Mouse (Mus musculus): Measurements from ENCODE around the gene Lrrc4b. TPM values are rescaled to one million over a fixed set of nuclear protein-coding genes. Genes with fewer than 3 reads are reported as not detected.

Gene Lrrc4b
- total RNA-seq, 2 experiments from 2014 or later: 28.3 to 39.0 TPM

Small RNAs within 50 kb of the gene (microRNA-seq; reads per million reads assigned to microRNA genes)
- 1.2 to 2.1 reads per million in 2 experiments for gene Mir7052

Other genes starting within 250 kb of the Lrrc4b start
- not detected for gene Klk1b24, start 240.8 kb upstream of the Lrrc4b start, total RNA-seq (2021)
- not detected for gene Klk1b3, start 230.8 kb upstream of the Lrrc4b start, total RNA-seq (2021)
- gene Klk1b4, start 221.6 kb upstream of the Lrrc4b start, total RNA-seq (2021): not detected
- not detected for gene Klk1b5, start 213.1 kb upstream of the Lrrc4b start, total RNA-seq (2021)
- gene Klk1, start 203.7 kb upstream of the Lrrc4b start, total RNA-seq (2021): not detected
- not detected for gene Gm36864, start 192.8 kb upstream of the Lrrc4b start, total RNA-seq (2021)
- gene 1700028J19Rik, start 182.3 kb upstream of the Lrrc4b start, total RNA-seq (2021): under 1 TPM; 0.47 to 0.53 TPM
- 10 to 100 TPM; 34.9 to 42.1 TPM for gene 2410002F23Rik, start 182.3 kb upstream of the Lrrc4b start, total RNA-seq (2021)
- not detected for gene Acp4, start 171.6 kb upstream of the Lrrc4b start, total RNA-seq (2021)
- gene Gm15517, start 167.6 kb upstream of the Lrrc4b start, total RNA-seq (2021): not detected
- gene Clec11a, start 122.1 kb upstream of the Lrrc4b start, total RNA-seq (2021): 1 to 10 TPM; 1.1 TPM
- 1 to 10 TPM; 1.4 TPM for gene Shank1, start 118.8 kb upstream of the Lrrc4b start, total RNA-seq (2021)
- 1 to 10 TPM in 1 of 2 experiments, under 1 TPM in 1; 0.74 to 1.3 TPM for gene Syt3, start 44.9 kb upstream of the Lrrc4b start, total RNA-seq (2021)
- under 1 TPM in 1 of 2 experiments, not detected in 1; 0.40 TPM for gene 1700008O03Rik, start 43.2 kb upstream of the Lrrc4b start, total RNA-seq (2021)
- under 1 TPM; 0.79 to 0.93 TPM for gene Aspdh, start 36.4 kb downstream of the Lrrc4b start, total RNA-seq (2021)
- gene Josd2, start 39.0 kb downstream of the Lrrc4b start, total RNA-seq (2021): 10 to 100 TPM; 70.3 to 79.0 TPM
- gene Emc10, start 67.5 kb downstream of the Lrrc4b start, total RNA-seq (2021): 100 to 1,000 TPM; 101 to 102 TPM
- 1 to 10 TPM; 5.1 to 6.0 TPM for gene Fam71e1, start 67.6 kb downstream of the Lrrc4b start, total RNA-seq (2021)
- gene Mybpc2, start 95.6 kb downstream of the Lrrc4b start, total RNA-seq (2021): 10 to 100 TPM; 16.3 to 22.2 TPM
- gene Spib, start 103.1 kb downstream of the Lrrc4b start, total RNA-seq (2021): 1 to 10 TPM; 1.1 to 1.3 TPM
- 10 to 100 TPM; 18.7 to 24.5 TPM for gene Pold1, start 119.8 kb downstream of the Lrrc4b start, total RNA-seq (2021)
- gene Nr1h2, start 124.9 kb downstream of the Lrrc4b start, total RNA-seq (2021): 10 to 100 TPM; 45.1 to 49.0 TPM
- gene Napsa, start 143.4 kb downstream of the Lrrc4b start, total RNA-seq (2021): 1 to 10 TPM in 1 of 2 experiments, under 1 TPM in 1; 0.43 to 1.4 TPM
- under 1 TPM; 0.35 to 0.36 TPM for gene Kcnc3, start 161.6 kb downstream of the Lrrc4b start, total RNA-seq (2021)
- 10 to 100 TPM; 37.0 to 46.2 TPM for gene Myh14, start 241.8 kb downstream of the Lrrc4b start, total RNA-seq (2021)

Data from heart, postnatal 10 days (tissue).